Mouse (Mus musculus) heart, postnatal 0 days (tissue): ENCODE data around the gene Cyp4f16.

Experiments used
- CTCF ChIP-seq: IDR thresholded peaks from 2 replicates; pipeline ENCODE4 v1.5.1; 2016; ENCODE audit warnings: antibody characterized with exemption, control low read depth, low read depth
- EP300 ChIP-seq: IDR thresholded peaks from 2 replicates; pipeline ENCODE4 v1.6.1; 2016; ENCODE audit warnings: antibody characterized with exemption, low read depth

GRCm38 (mm10) chr17:32501051-32501450 is 35.3 kb upstream of the Cyp4f16 start:
- TF ChIP-seq CTCF (no peak), EP300 (no peak)
